Mouse (Mus musculus): ENCODE results near the gene Pole3.

Pole3 gene

GRCm38 (mm10) chr4:62524651-62525488, at the start of gene Pole3, which contains the start of gene 4933430I17Rik:
TSS of gene Pole3 (minus strand) at chr4:62525068.
TSS of gene 4933430I17Rik (plus strand) at chr4:62525369.
- peak; percentile 96 to 97 for DNase-seq (ENCODE audit: low spot score in 2 of 2)

- DNase-seq (ENCODE audit: low spot score in 2 of 2): no peak
Observed at GRCm38 (mm10) chr4:62570029-62570428, 45.2 kb upstream of the Pole3 start.

GRCm38 (mm10) chr4:62569603-62570002, 44.7 kb upstream of the Pole3 start:
- DNase-seq (ENCODE audit: low spot score in 2 of 2): no peak

- DNase-seq (ENCODE audit: low spot score in 2 of 2): no peak
Observed at GRCm38 (mm10) chr4:62568359-62568758, 43.5 kb upstream of the Pole3 start.

DNA sequence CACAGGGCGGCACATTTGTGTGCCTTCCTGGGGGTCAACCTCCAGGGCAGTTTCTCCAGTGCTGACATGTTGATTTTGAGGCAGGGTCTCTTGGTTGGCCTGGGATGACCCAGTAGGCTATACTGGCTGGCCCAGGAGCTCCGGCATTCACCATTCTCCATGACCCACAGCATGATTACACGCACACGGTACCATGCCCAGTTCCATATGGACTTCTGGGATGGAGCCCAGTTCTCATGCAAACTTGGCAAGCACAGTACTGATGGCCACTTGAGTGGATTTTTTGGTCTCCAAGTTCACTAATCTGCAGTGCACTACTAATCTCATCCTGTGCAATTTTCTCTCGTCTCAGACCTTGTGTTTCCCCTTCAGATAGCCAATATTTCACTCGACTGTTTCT, 42.8 kb upstream of the Pole3 start:
- no peak for DNase-seq (ENCODE audit: low spot score in 2 of 2)

DNA sequence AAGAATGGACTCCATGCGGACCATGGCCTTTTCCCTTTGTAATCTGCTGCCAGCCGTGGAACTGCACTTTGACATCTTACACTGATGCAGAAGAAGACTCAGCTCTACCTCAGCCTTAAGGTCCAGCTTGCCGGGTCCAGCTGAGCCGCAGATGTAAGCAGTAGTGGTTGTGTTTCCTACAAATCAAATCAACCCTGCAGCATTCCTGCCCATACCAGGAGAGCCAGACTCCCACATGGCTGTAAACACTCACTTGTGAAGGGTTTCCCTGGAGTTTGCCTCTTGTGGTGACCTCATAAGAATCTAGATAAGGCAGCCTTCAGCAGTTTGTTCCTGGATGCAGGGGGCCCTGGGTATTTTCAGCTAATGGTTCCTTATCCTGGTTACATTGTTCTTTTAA, 41.7 kb upstream of the Pole3 start:
- DNase-seq (ENCODE audit: low spot score in 2 of 2): no peak

GRCm38 (mm10) chr4:62562006-62562405, 37.1 kb upstream of the Pole3 start:
- no peak for DNase-seq (ENCODE audit: low spot score in 2 of 2)

- no peak for DNase-seq (ENCODE audit: low spot score in 2 of 2)
Observed at GRCm38 (mm10) chr4:62561630-62562001, 36.7 kb upstream of the Pole3 start.

GRCm38 (mm10) chr4:62560963-62561629, 36.2 kb upstream of the Pole3 start:
- peak; percentile 83 to 87 for DNase-seq (ENCODE audit: low spot score in 2 of 2)

- no peak for DNase-seq (ENCODE audit: low spot score in 2 of 2)
Observed at GRCm38 (mm10) chr4:62559797-62560329, 35.0 kb upstream of the Pole3 start, which contains the start of gene Rgs3. TSS of gene Rgs3 (plus strand) at chr4:62559847.

DNA sequence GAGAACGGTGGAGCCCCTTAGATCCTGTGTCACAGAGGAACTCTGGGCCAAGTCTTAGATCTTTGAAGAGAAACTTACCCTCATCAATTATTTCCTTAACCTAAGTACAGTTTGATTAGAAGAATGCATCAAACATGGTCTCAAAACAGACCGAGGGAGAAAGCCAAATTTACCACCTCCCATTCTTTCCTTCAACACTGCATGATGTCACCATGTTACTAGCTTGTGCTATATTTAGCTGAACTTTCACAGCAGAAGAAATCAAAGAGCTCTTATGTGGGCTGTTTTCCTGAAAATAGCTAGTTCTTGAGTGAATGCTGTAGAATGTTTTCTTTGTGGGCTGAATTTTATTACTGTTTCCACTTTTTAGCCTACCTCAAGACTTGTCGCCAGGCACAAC, 32.6 kb upstream of the Pole3 start:
- DNase-seq (ENCODE audit: low spot score in 2 of 2): no peak

DNA sequence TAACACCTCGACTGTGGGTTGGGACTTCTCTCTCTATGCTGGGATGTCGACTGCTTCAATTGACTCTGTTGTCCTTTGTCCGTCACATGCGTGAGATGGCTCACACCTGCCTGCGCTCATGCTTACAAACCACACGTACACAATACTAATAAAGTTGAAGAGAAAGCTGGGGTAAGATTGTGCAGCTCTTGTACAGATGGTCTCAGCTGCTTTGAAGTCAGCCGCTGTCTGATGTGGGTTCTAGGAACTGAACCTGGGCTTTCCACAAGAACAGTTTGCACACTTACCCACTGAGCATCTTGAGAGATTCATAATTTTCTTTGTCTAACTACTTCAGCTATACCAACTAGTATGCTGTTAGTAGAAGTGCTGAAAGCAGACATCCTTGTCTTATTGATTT, 27.1 kb upstream of the Pole3 start:
- DNase-seq (ENCODE audit: low spot score in 2 of 2): no peak

DNA sequence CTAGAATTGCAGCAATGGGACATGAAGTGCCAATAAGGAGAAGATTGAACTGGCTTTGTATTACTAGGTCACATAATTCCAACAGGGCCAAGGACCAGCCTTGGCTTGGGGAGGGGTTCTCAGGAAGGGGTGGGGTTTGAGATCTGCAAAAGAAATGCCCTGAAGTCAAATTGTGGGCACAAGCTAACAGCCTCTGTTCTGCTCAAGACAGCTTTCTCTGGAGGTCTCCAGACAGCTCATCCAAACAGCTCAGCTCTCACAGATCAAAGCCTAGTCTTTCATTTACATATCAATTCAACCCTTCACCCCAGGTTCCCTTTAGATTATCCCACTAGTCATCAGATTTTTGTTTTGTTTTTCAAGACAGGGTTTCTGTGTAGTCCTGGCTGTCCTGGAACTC, 19.9 kb upstream of the Pole3 start:
- DNase-seq (ENCODE audit: low spot score in 2 of 2): no peak

GRCm38 (mm10) chr4:62543782-62544181, 18.9 kb upstream of the Pole3 start:
- no peak for DNase-seq (ENCODE audit: low spot score in 2 of 2)

- DNase-seq (ENCODE audit: low spot score in 2 of 2): no peak
Observed at GRCm38 (mm10) chr4:62541802-62542201, 16.9 kb upstream of the Pole3 start.

- no peak for DNase-seq (ENCODE audit: low spot score in 2 of 2)
Observed at GRCm38 (mm10) chr4:62533729-62534128, 8.9 kb upstream of the Pole3 start.

GRCm38 (mm10) chr4:62527655-62528054, 2.8 kb upstream of the Pole3 start:
- no peak for DNase-seq (ENCODE audit: low spot score in 2 of 2)

DNA sequence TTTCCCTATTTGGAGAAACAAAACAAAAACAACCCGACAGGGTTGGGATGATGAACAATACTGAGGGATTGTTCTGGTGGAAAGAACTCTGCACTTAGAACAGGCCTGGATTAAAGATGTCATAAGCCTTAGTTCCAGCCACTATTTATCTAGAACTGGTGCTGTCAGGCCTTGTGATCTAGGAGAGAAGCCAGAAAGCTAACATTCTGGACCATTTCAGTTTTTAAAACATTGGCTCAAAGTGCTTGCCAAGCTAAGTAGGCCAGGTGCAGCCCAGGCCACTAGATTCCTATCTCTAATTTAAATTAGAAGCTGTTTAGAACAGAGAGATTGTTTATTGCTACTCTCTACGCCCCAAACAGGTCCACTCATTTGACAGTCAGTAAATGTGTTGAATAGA, 1.4 kb upstream of the Pole3 start:
- DNase-seq (ENCODE audit: low spot score in 2 of 2): no peak

DNA sequence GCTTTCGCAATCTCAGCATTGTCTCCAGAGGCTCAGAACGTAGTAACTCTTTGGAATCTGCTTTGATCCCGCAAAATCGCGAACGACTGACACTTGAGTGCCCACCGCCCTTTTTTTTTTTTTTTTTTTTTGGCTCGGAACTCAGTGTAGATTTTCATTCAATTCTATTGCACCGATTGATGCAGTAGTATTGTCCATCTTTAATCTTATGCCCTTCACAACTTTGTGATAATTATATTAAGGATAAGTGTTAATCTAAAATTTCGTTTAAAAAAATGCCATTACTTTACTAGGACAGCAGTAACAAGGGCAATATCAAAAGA, 582 bp upstream of the Pole3 start:
- DNase-seq (ENCODE audit: low spot score in 2 of 2): no peak

- DNase-seq (ENCODE audit: low spot score in 2 of 2): no peak
Observed at GRCm38 (mm10) chr4:62520892-62521400, 3.9 kb downstream of the Pole3 start.

DNA sequence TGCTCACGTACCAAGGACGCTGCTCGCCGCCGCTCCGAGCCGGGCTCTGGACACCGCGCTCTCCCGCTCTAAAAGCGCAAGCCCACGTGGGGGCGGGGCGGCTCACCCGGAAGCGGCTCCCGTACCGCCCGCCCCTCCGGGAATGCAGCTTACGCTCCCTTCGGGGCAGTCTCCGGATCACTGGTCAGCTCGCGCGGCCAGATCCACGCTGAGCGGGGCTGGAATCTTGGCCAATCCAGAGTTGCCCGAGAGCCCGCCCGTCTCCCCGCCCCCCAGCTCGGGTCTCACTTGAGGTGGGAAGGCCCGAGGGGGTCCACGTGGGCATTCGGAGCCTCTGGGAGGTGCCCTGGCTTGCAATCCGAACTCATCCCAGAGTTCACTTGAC, 5.0 kb downstream of the Pole3 start, which contains the start of gene Alad:
Gene Alad, minus strand, starts transcription at position 70 of the 385 bp plus-strand sequence.
- peak; percentile 79 to 84 for DNase-seq (ENCODE audit: low spot score in 2 of 2)

DNA sequence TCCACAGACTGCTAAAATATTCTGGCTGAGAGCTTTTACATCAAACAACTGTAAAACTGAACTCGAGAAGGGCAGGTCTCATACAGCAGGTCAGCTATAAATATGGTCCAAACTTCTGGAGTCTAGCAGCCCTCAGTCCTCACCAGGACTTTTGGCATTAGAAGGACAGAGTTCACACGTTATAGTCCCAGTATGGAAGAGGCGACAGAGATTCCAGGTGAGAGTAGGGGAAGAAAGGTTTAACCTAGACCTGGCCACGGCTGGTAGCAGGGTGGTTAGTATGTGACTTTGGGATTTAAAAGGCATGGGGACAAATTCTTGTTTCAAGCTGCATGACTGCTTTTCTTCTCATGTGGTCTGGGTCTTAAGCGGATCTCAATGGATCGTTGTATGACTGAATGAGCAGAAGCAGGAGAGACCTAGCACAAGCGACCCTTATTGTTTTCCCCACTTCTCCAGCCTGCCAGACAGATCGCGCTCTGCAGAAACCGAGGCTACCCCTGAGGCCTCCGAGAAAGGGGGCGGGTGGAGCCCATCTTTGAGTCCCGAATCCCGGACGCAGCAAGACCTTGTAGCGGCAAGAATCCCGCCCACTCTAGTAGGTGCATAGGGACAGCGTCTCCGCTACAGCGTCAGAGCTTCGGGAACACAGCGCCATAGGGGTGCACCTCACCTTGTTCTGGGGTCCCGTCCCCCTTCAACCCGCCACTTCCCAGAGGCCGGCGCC, 5.6 kb downstream of the Pole3 start:
- DNase-seq (ENCODE audit: low spot score in 2 of 2): no peak
